Mouse (Mus musculus) heart, adult 11 months (tissue): ENCODE measurements around the gene H2al1c.
"Not testable (repeated sequence)": the region's sequence is repeated elsewhere in the genome, so short reads cannot be mapped to it uniquely, and the experiment has no call there.

Experiments
- DNase-seq: peaks from one replicate; pipeline ENCODE4 v3.0.0; 2022

The H2al1c gene

GRCm38 (mm10) chrX:11305355-11305754 is at the start of gene H2al1c:
H2al1c (plus strand) TSS chrX:11305655.
- not testable (repeated sequence) for DNase-seq

GRCm38 (mm10) chrX:11264918-11265317 is 40.5 kb upstream of the H2al1c start:
- DNase-seq = no peak

GRCm38 (mm10) chrX:11267791-11268190 is 37.7 kb upstream of the H2al1c start:
- DNase-seq = peak; percentile 94

DNA sequence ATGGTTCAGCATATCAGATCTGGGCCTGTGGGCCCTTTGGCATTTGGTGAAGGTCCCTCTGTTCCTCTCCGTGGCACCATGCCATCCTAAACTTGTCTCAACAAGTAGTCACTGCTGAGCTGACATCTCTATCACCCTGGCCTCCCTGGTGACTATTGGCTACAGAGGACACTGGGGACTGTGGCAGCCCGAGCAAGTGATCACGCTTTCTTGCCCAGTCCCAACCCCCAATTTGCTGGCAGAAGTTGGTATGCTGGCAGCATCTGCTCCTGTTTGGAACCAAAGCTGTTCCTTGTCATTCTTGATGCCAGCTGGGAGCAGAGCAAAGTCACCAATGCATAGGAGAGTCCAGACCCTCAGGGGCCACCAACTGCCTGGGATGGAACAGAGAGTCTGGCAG is 36.4 kb upstream of the H2al1c start:
- DNase-seq = peak; percentile 93

GRCm38 (mm10) chrX:11273190-11273589 is 32.3 kb upstream of the H2al1c start:
- DNase-seq = no peak

- no peak for DNase-seq
Observed at GRCm38 (mm10) chrX:11277083-11277482, 28.4 kb upstream of the H2al1c start.

DNA sequence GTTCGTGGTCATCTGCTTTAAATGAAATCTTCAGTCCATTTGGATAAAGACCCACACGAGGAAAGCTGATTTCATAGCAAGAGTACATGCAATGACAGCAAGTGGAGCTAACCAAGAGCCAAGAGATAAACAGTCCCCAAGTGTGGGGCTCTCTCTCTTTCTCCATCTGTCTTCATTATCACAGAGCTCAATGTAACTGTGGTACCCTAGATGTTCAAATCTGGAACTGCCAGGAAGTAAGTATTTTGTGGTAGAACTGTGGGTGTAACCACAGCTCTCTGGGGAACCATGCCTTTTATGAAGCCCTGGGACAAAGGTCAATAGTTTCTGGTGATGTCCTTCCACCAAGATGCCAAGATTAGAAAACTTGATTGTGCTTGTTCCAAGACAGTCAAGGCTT is 24.7 kb upstream of the H2al1c start:
- no peak for DNase-seq

DNA sequence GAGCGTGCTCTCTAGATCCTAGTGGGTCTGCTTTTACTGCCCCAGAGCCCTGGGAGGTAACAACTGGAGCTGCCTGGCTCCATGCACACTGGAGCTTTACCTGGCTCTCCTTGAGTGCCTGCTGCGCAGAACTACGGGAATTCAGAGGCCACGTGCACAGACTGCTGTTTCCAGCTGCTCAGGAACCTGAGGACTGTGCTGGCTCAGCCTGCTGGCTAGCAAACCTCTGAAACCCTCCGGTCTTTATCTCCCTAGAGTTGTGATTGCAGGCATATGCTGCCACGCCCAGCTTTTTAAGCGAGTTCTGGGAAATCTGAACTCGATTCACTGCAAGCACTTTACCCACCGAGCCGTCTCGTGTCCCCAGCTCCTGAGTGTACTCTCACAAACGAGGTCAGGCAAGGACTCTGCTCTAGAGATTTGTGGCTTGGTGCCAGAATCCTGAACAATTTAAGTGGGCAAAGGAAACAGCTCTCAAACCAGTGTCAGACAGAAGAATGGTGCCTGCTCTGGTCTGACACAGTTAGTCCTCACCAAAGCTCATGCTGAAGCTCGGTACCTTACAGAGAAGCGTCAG is 17.1 kb upstream of the H2al1c start:
- peak; percentile 84 for DNase-seq

GRCm38 (mm10) chrX:11289244-11289643 is 16.2 kb upstream of the H2al1c start:
- DNase-seq = no peak

DNA sequence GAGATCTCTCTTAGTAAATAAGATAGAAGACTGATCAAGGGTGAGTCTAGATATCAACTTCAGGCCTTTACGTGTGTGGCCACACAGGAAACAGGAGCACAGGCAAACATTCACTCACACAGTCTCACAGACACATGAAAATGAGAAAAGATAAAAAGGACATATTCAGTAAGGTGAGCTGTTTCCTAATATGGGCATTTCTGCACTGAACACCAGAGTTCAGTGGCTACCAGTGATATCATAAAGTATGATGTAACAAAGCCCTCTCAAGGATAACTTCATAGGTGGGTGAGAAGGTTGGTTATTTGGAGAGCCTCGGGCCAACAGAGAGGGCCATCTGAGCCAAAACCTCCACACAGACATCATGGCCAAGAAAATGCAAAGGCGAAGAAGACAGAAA is 6.5 kb upstream of the H2al1c start, which contains the start of gene H2al1a:
H2al1a (plus strand) TSS at position 301 of the 400 bp plus-strand sequence.
- DNase-seq = not testable (repeated sequence)

DNA sequence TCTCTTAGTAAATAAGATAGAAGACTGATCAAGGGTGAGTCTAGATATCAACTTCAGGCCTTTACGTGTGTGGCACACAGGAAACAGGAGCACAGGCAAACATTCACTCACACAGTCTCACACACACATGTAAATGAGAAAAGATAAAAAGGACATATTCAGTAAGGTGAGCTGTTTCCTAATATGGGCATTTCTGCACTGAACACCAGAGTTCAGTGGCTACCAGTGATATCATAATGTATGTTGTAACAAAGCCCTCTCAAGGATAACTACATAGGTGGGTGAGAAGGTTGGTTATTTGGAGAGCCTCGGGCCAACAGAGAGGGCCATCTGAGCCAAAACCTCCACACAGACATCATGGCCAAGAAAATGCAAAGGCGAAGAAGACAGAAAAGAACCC is 3.3 kb upstream of the H2al1c start, which contains the start of gene H2al1b:
H2al1b (plus strand) TSS at position 301 of the 400 bp plus-strand sequence.
- DNase-seq = not testable (repeated sequence)

DNA sequence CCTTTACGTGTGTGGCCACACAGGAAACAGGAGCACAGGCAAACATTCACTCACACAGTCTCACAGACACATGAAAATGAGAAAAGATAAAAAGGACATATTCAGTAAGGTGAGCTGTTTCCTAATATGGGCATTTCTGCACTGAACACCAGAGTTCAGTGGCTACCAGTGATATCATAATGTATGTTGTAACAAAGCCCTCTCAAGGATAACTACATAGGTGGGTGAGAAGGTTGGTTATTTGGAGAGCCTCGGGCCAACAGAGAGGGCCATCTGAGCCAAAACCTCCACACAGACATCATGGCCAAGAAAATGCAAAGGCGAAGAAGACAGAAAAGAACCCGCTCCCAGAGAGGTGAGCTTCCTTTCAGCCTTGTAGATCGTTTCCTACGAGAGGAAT is 3.1 kb downstream of the H2al1c start, which contains the start of gene H2al1d:
H2al1d (plus strand) TSS at position 301 of the 400 bp plus-strand sequence.
- not testable (repeated sequence) for DNase-seq

- DNase-seq = not testable (repeated sequence)
Observed at GRCm38 (mm10) chrX:11311634-11312033, 6.2 kb downstream of the H2al1c start, which contains the start of gene H2al1e. H2al1e (plus strand) TSS chrX:11311934.

DNA sequence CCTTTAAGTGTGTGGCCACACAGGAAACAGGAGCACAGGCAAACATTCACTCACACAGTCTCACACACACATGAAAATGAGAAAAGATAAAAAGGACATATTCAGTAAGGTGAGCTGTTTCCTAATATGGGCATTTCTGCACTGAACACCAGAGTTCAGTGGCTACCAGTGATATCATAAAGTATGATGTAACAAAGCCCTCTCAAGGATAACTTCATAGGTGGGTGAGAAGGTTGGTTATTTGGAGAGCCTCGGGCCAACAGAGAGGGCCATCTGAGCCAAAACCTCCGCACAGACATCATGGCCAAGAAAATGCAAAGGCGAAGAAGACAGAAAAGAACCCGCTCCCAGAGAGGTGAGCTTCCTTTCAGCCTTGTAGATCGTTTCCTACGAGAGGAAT is 9.4 kb downstream of the H2al1c start, which contains the start of gene H2al1f:
H2al1f (plus strand) TSS at position 301 of the 400 bp plus-strand sequence.
- DNase-seq = not testable (repeated sequence)

- not testable (repeated sequence) for DNase-seq
Observed at GRCm38 (mm10) chrX:11317956-11318355, 12.5 kb downstream of the H2al1c start, which contains the start of gene H2al1g. H2al1g (plus strand) TSS chrX:11318256.

DNA sequence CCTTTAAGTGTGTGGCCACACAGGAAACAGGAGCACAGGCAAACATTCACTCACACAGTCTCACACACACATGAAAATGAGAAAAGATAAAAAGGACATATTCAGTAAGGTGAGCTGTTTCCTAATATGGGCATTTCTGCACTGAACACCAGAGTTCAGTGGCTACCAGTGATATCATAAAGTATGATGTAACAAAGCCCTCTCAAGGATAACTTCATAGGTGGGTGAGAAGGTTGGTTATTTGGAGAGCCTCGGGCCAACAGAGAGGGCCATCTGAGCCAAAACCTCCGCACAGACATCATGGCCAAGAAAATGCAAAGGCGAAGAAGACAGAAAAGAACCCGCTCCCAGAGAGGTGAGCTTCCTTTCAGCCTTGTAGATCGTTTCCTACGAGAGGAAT is 15.7 kb downstream of the H2al1c start, which contains the start of gene H2al1h:
H2al1h (plus strand) TSS at position 301 of the 400 bp plus-strand sequence.
- DNase-seq = not testable (repeated sequence)

- DNase-seq = not testable (repeated sequence)
Observed at GRCm38 (mm10) chrX:11324359-11324758, 18.9 kb downstream of the H2al1c start, which contains the start of gene H2al1i. H2al1i (plus strand) TSS chrX:11324659.

DNA sequence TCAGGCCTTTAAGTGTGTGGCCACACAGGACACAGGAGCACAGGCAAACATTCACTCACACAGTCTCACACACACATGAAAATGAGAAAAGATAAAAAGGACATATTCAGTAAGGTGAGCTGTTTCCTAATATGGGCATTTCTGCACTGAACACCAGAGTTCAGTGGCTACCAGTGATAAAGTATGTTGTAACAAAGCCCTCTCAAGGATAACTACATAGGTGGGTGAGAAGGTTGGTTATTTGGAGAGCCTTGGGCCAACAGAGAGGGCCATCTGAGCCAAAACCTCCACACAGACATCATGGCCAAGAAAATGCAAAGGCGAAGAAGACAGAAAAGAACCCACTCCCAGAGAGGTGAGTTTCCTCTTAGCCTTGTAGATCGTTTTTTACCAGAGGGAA is 22.1 kb downstream of the H2al1c start, which contains the start of gene H2al1j:
H2al1j (plus strand) TSS at position 301 of the 400 bp plus-strand sequence.
- DNase-seq = not testable (repeated sequence)

DNA sequence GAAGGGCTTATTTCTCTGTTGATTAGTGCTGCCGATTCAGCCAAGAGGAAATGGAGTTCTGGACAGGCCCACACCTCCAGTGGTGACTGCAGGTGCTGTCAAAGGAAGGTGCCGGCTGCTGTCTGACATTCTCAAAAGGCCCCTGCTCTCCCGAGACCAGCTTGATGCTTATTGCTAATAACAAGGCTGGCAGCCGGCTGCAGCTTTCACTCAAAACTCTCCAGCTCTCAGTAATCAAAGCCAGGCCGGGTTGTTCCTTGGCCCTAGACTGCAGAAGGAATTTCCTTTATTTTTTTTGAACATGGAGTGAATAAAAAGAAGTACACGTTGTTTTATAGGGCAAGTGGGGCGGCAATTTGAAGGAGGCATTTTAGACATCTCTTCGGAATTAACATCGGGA is 40.3 kb downstream of the H2al1c start:
- peak; percentile 88 for DNase-seq

DNA sequence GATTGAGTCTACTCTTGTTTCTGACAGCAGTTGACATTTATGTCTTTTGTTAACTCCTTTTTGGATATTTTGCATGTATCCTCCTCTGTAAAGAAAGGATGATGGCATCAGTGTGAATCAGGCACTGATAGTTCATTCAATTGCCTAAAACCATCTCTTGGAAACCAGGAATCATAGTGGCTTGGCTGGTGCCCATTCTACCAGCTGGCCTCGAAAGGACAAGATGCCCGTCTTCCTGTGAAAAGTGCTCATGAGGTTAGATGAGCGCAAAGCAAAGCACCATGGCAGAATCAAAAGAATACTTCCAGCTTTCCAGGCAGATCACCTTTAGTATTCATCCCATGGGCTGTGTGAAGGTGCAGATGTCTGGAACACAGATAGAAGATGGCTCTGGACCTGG is 41.3 kb downstream of the H2al1c start:
- no peak for DNase-seq
